Mouse (Mus musculus) ES-Bruce4 (cell line): ENCODE measurements around the gene Iqsec2.

Experiments
- CTCF ChIP-seq: IDR thresholded peaks from one replicate; pipeline ENCODE4 v1.8.1; 2011; ENCODE audit warnings: low read depth, low read length
- POLR2A ChIP-seq: IDR thresholded peaks from one replicate; pipeline ENCODE4 v1.8.1; 2011; ENCODE audit warnings: low read length; ENCODE audit not compliant: insufficient read depth

GRCm38 (mm10) chrX:152158294-152158693, 14.2 kb downstream of the Iqsec2 start:
- TF ChIP-seq POLR2A (no peak), CTCF (no peak)
